Mouse (Mus musculus) common myeloid progenitor, adult 5-6 weeks (primary cell): ENCODE data around the gene Ano10. TPM values are rescaled to one million over a fixed set of nuclear protein-coding genes. Genes with fewer than 3 reads are reported as not detected.
A peak's percentile ranks its signal among the peaks of the same experiment; 100 is the strongest.

ENCODE experiments used
- ATAC-seq: replicated peaks from 2 replicates; pipeline ENCODE4 v1.8.0; 2016; ENCODE audit warnings: low read depth, mild to moderate bottlenecking, moderate TSS enrichment, inconsistent platforms; ENCODE audit not compliant: poor library complexity, severe bottlenecking
- total RNA-seq: library from RNA; stranded (forward); fragments of 200-1000, 187-1606 nt; gene quantifications from 2 replicates; pipeline ENCODE4 v1.2.3, GENCODE M21; 2017

Gene Ano10
- total RNA-seq, 1 experiment from 2014 or later, result 9.8 TPM

DNA sequence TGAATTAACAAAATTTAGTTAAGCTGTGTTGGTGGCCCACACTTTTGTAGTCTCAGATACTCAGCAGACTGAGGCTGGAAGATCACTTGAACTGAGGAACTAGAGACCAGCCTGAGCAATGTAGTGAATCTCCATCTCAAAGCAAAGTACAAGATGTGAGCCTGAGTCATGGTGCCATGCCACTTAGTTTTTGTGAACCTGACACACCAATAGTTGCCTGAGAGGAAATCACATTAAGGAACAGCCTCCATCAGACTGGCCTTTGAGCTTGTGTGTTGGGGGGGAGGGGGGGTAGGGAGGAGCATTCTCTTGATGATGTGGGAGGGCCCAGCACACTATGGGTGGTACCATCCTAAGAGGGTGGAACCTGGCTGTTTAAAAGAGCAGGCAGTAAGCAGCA is 1.2 kb upstream of the Ano10 start:
- ATAC-seq, result no peak

DNA sequence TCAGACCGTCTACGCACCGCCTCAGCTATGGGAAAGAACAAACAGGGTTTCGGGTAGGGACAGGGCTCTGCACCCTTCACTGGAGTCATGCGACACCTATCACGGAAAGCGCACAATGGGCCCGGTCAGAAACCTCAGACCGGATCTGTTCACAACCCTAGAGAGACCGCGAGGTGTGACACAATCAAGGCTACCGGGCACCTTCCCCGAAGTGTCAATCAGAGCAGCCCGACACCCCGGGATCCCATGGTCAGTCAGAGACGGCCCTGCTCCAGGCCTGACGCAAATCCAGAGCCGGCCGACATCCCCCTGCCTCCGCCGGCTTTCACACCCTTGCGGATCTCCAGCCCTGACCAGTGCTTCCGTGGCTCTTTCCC is 370 bp downstream of the Ano10 start:
- ATAC-seq, result peak; percentile 28

DNA sequence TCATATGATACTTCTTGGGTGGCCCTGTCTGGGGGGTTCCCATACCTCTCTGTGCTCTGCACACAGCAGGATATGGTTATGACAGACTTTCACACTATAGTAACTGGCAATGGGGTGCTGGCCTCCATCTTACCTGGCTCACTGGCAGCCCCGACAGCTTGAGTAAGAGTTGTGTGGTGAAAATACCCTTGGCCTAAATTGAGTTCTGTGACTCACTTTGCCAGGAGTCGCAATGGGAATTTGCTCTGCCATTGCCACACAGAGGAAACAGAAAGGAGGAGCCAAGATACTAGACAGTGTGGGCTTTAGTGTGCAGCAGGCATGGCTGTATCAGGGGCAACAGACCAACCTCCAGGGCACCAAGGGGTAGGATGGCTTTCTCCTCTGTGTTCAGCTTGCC is 4.0 kb downstream of the Ano10 start:
- no peak for ATAC-seq

DNA sequence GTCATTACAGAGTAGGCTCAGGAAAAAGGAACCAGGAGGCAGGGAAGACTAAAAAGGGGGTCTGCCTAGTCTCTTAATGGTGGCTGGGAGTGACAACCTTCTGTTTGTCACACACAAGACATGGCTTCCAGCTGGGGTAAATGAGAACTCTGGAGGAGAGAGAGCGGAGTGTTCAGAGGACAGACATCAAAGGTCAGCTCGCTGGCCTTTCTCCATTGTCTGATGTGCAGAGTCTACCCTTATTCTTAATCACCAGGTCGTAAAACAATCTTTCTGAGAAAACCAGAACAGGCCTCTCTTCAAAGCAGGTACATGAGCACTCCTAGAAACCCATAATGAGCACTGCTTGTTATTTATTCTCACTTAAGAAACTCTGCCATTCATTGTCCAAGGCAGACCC is 5.8 kb downstream of the Ano10 start:
- no peak for ATAC-seq

DNA sequence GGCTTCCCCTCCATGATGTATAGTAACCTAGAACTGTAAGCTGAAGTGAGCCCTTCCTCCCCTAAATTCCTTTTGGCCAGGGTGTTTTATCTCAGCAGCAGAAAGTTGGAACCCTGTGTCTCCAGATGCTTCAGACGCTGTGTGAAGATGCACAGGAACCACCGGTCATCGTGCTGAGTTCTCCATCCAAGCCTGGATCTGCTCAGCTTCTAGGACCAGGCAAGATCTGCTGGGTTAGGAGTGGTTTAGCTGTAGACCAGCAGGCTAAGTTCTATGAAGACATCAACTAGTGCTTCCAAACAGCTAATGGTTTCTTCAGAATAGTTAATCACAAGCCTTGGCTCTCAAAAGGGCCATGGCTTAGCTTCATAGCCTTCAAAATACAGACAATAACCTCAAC is 6.7 kb downstream of the Ano10 start:
- ATAC-seq, result no peak

DNA sequence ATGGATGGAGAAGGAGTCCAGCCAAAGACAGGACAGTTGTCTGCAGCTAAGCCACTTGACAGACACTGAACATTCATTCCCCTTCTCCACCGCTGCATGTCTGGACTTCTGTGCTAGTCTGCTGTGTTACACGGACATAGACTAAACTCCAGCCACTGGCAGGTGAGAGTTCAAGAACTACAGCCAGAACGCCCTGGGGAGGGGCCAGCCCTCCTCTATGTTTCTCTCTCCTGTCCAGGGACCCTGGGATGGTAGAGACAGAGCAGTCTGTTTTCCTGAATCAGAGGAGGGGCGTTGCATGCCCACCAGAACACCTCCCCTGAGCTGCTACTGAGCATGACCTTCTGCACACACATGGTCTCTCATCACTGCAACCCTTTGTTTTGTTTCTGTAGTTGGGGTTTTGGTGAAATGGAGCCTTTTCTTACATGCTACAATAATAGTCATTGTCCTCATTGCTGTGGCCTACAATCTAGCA is 8.4 kb downstream of the Ano10 start:
- no peak for ATAC-seq

DNA sequence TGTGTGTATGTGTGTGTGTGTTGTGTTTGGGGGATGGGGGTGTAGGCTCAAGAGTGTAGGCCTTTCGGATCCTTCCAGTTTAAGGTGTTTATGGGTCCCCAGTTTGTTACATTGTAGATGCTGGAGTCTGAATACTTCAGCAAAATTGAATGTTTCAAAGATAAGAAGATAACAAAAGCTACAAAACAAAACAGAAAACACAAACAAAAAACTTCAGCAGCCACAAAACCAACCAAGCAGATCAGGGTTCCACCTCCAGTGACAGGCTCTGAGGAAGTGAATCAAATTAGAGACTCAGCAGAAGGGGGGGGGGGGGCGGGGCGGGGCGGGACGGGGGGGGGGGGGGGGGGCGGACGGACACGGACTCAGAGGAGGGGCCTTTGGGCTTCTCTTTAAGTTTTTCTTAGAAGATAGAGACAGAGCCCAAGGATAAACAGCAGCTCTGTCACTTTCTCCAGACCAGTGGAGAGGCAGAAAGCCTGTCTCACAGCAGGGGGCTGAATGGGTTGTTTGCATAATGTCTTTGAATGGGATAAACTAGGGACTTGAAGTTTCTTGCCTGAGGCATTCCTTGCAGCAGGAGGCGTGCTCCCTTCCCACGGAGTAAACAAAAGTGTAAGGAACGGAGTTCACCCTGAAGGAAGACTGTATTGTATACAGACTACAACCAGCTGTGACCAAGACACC is 8.9 kb downstream of the Ano10 start:
- ATAC-seq, result no peak

DNA sequence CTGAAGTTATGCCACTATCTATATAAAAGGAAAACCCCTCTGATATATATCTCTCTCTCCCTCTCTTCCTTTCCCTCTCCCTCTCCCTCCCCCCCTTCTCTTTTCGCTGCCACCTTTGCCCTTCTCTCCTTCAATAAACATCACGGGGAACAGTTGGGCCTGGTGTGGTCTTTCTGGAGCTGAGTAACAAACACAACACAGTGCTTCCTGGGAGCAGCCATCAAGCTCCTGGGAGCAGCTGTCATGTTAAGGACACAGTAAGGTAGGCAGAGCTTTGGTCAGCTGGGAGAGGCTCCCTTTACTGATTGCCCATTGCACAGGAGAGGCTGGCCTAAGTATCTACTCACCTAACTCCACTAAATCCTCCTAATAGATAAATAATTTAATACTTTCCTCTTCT is 9.5 kb downstream of the Ano10 start:
- ATAC-seq, result no peak

DNA sequence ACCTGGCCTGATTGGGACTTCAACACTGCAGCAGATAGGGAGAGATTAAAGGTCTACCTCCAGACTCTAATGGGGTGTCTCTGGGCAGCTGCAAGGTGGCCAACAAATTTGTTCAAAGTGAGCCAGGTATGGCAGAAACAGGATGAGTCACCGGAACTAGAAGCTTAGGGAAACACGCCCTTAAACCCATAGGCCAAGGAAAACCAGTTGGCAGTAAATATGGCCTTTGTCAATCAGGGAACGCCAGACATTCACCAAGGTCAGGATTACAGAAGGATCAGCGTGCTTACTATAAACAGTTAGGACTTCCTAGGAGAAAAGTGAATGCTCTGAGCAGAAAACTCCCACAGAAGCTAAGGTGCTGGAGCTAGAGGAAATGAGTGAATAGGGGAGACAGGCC is 13.2 kb downstream of the Ano10 start:
- no peak for ATAC-seq

DNA sequence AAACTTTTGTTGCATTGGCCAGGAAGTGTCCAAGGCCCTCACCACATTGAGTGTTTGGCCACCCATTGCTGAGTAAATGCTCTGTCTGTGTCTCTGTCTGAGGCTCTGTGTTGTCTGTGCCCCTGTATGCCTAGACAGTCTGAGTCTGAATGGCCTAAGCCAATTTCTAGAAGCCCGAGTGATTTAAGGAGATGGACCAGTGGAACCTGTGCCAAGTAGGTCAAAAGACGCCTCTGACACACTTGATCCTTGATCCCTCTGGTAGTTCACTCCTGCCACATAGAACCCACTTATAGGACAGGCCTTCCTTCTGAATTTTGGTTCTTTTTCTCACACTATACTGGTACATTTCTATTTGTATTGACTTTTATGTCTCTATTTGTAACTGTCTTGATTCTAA is 17.6 kb downstream of the Ano10 start:
- ATAC-seq, result no peak

DNA sequence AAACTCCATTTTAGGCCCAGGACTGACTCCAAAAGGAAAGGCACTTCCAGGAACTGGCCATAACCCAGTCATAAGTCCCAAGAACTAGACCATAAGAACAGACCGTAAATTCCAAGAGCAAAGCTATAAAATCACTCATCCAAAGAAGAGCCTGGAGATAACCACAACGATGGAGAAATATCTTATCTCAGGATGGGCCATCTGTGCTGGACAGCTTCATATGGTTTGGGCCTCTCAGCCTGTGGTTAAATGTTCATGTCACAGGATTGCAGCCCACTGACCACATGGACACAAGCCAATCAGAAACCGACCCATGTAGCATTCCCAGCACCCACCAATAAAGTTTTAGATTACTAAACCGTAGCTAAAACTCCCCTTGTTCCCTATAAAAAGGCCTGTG is 18.1 kb downstream of the Ano10 start:
- no peak for ATAC-seq

DNA sequence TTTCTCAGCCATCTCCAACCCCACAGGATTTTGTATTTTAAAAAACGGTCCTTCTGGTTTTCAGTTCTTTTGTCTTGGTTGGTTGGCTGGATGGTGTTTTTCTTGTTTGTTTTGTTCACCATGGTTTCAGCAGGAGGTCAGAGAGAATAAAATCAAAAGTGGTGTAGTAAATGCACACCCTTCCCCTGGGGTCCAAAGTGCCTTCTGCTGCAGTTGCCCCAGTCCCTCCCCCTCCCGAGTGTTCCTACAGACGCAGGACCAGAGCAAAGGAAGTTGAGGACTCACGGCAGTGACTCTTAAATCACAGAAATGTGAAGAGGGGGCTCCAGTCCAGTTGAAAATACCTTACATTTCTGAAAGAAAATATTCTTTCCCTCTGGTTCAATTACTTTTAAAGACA is 19.9 kb downstream of the Ano10 start:
- no peak for ATAC-seq

DNA sequence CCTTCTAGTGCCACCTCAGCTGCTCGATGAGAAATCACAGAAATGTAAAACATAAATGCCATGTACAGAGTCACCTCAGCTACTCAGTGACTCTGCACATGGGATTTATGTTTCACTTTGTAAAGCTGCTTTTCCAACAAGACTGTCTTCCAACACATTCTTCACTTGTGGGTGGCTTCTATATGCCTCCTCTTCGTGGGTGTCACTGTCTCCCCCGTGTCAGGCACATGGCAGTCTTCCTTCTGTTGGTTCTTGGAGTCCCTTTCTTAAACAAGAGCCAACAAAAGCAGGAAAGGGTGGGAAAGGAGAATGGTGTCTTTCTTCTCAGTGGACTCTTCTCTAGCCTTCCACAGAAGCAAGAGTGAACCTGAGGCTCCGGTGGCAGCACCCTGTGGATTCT is 20.3 kb downstream of the Ano10 start:
- no peak for ATAC-seq

DNA sequence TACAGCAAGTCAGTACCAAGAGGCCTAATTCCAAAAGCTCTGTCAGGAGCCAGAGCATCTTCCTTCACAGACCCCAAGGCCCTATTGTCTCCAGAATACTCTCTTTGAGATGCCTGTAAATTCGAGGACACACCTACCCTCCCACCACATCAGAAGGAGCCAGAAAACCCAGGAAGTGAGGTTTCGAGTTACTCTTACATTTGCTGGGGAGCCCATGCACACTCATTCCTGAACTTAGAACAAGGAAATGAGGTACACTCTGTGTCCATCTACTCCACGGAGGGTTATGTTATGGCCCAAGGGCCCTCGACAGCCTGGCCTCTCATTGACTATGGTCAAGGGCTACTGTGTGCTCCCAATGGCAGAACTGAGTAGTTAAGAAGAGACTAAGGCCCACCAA is 22.4 kb downstream of the Ano10 start:
- ATAC-seq, result no peak

DNA sequence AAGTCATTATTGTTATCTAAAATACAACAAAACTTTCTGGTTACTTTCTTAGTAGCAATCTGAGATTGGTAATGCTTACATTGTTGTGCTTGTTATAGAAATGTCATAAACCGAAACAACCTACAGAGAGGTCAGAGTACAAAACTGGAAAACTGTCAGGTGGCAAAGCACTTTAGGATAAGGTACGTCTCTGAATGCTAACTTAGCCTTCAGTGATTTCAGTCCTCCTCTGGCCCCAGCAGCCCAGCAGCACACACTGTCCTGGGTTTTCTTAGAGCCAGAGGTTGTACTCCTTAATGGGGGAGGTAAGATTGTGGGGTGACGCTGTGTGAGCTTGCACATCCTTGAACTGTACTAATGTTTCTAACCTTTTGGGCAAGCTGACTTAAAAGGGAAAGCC is 22.9 kb downstream of the Ano10 start:
- no peak for ATAC-seq

DNA sequence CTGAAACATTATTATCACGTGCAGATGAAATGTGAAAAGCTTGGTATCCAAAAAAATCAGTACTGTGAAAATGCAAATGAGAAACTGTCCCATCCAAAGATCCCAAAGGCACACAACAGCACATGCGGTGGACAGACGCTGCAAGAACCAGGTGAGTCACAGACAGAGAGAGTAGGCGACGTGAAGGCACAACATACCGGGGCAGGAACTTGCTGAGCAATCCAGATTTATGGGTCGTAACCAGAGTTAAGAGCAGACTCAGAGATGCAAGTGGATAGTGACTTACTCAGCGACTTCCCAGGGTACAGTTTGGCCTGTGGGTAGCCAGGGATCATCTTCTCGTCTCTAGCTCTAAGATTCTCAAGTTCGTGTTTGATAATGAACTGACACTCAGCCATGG is 23.3 kb downstream of the Ano10 start:
- ATAC-seq, result no peak

DNA sequence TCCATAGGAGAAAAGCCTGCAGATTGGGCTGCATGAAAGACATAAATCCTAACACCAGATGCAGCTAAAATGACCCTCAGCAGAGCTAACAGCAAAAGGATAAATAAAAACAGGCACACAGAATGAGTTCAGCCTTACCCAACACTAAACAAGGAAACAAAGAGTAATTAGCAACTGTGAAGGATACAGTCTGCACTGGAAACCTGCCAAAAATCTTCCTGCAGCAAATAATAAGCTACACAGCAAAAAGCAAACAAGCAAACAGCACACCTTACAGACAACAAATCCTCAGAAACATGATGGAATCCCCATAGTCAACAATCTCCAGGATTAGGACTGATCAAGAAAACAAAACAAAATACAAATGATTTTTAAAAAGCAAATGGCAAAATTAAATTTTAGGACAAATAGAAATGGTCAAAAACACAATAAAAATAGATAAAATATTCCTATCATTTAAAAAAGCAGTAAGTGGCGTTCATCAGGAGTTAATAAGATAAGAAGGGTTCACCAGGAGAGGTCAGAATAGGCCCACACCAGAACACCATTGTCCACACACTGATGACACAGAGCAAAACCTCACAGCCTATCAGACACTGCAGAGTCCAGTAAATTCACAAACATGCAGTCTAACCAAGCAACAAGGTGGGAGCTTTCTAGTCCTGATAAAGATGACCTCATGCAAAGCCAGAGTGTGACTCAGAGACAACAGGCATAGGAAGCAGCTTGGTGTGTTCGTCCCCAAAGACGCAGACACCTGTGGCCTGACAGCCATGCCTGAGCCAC is 24.8 kb downstream of the Ano10 start:
- ATAC-seq, result no peak

DNA sequence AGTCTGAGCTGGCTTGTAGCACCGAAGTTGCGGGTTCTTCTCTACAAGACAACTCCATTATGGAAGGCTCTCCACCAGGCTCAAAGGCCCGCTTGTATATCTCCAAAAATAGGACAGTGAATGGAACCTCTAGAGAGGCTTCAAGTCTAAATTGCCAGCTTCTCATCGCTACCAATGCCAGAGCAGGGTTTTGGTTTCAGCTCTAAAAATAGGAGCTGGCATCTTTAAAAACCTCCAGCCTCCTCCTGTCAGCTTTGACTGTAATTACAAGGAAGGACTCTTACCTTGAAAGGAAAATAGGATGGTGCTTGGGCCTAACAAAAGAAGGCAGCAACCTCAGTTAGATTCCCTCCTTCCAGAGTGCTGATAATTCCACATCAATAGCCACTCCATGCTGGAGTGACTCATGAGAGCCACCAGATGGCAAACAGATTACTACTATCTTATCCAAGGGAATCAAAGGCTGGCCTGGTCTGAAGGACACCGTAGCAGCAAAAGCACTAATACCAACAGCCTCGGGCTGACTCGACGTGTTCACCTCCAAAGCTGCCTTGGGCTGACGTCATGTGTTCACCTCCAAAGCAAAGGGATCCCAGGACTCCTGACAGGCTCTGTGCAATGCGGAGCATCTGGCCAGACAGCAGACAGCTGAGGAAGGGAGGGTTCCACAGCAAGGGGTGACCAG is 28.6 kb downstream of the Ano10 start:
- ATAC-seq, result no peak

DNA sequence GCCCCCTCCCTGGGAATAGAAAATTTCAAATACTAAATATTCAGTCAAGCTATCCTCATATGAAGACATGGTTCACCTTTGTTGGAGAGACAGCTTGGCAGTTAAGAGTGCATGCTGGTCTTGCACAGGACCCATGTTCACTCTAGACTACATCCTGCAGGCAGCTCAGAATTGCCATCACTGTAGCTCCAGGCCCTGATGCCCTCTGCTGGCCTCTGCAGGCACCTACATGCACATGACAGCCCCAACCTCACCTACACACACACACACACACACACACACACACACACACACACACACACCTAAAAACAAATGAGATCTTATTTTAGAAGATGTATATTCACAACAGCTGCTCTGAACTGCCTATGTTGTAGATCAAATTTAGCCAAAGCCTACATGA is 31.1 kb downstream of the Ano10 start:
- ATAC-seq, result 0 out of 2 replicates have a peak, but pooled peaks have one; percentile 47

DNA sequence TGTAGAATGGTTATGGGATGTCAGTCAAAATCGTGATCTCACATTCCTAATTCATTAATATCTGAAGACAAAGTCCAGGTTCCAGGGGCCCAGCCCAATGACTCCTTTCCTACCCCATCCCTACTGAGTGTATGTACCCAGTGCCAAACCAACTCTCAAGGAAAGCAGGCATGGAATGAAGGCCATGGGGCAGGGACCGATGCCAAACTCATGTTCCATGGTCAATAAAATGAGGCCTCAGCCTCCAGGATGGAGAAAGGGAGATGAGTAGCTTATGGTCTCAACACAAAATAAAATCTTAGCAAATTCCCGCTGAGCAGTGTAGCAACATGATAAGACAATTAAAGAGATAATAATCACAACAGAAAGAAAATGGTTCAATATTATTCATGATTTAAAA is 39.8 kb downstream of the Ano10 start:
- ATAC-seq, result no peak

DNA sequence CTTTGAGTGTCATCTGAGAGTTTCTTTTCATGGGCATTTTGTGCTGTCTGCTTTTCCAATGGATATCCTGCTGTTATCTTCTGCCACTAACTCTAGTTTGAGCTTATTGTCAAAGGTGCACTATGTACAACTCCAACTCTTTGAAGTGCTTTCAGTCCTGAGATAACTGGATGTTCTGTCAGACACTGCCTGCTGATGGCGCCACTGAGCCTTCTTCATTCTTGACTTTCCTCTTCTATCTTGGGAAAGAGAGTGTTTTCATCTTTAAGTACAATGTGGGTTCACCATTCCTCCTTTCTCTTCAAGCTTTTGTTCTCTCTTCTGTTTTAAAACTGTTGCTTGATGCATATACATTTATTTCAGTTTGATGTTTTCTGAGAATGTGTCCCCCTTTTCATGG is 42.1 kb downstream of the Ano10 start:
- ATAC-seq, result no peak
